Mouse (Mus musculus) retina, adult 2 months (tissue): ENCODE results near the gene Hdac2.
A peak's percentile ranks its signal among the peaks of the same experiment; 100 is the strongest.

Experiments used
- DNase-seq: peaks from one replicate; pipeline ENCODE4 v3.0.0-alpha.2; 2012; ENCODE audit warnings: low read depth, low spot score

The Hdac2 gene

GRCm38 (mm10) chr10:36974086-36974675, at the start of gene Hdac2:
Hdac2 (plus strand) TSS chr10:36974544.
- DNase-seq, result peak; percentile 79

GRCm38 (mm10) chr10:36928212-36928611, 46.1 kb upstream of the Hdac2 start:
- DNase-seq, result no peak

GRCm38 (mm10) chr10:36935863-36936262, 38.5 kb upstream of the Hdac2 start:
- no peak for DNase-seq

- DNase-seq, result no peak
These were observed 38.1 kb upstream of the Hdac2 start for GRCm38 (mm10) chr10:36936271-36936670.

- no peak for DNase-seq
These were observed 22.6 kb upstream of the Hdac2 start for GRCm38 (mm10) chr10:36951742-36952141.

- DNase-seq, result no peak
These were observed 21.7 kb upstream of the Hdac2 start for GRCm38 (mm10) chr10:36952622-36953021.

GRCm38 (mm10) chr10:36959563-36960110, 14.7 kb upstream of the Hdac2 start:
- DNase-seq, result no peak

GRCm38 (mm10) chr10:36964406-36964805, 9.9 kb upstream of the Hdac2 start:
- no peak for DNase-seq

- peak; percentile 34 for DNase-seq
These were observed 554 bp downstream of the Hdac2 start for GRCm38 (mm10) chr10:36974676-36975520.

- no peak for DNase-seq
These were observed 7.5 kb downstream of the Hdac2 start for GRCm38 (mm10) chr10:36981866-36982265.

GRCm38 (mm10) chr10:36992149-36992548, 17.8 kb downstream of the Hdac2 start:
- no peak for DNase-seq

GRCm38 (mm10) chr10:37000839-37001238, 26.5 kb downstream of the Hdac2 start:
- no peak for DNase-seq

- peak; percentile 43 for DNase-seq
These were observed 40.1 kb downstream of the Hdac2 start for GRCm38 (mm10) chr10:37014274-37015107.

GRCm38 (mm10) chr10:37015729-37016128, 41.4 kb downstream of the Hdac2 start:
- DNase-seq, result no peak

GRCm38 (mm10) chr10:37016200-37016599, 41.9 kb downstream of the Hdac2 start:
- DNase-seq, result no peak

- DNase-seq, result no peak
These were observed 50.0 kb downstream of the Hdac2 start for GRCm38 (mm10) chr10:37024301-37024700.

GRCm38 (mm10) chr10:37028651-37029050, 54.3 kb downstream of the Hdac2 start:
- no peak for DNase-seq

GRCm38 (mm10) chr10:37035090-37035497, 60.8 kb downstream of the Hdac2 start:
- no peak for DNase-seq

GRCm38 (mm10) chr10:37047661-37048098, 73.3 kb downstream of the Hdac2 start:
- DNase-seq, result no peak
